Mouse (Mus musculus) hematopoietic stem cell, adult 5-6 weeks (primary cell): ENCODE data around the gene Adgrl3. TPM values are rescaled to one million over a fixed set of nuclear protein-coding genes. Genes with fewer than 3 reads are reported as not detected.

Experiments used
- ATAC-seq, 2 experiments: fragments of 125-278 bp in 1 of 2; replicated peaks in 1 of 2; 2 replicates each; pipeline ENCODE4 v1.8.0; 2016 to 2017; ENCODE audit warnings: inconsistent platforms in 2 of 2, mild to moderate bottlenecking in 2 of 2, moderate number of reproducible peaks in 2 of 2, low read depth in 1 of 2, moderate TSS enrichment in 1 of 2; ENCODE audit not compliant: low FRiP score in 2 of 2, poor library complexity in 2 of 2, severe bottlenecking in 2 of 2, insufficient read depth in 1 of 2, low TSS enrichment in 1 of 2
- total RNA-seq: library from RNA; stranded (forward); fragments of 172-1452, 232-1000 nt; gene quantifications from 2 replicates; pipeline ENCODE4 v1.2.3, GENCODE M21; 2017

The Adgrl3 gene
- total RNA-seq, 1 experiment from 2014 or later, result not detected

GRCm38 (mm10) chr5:81794125-81794524 is 774.2 kb downstream of the Adgrl3 start:
- no peak for ATAC-seq

- ATAC-seq, result no peak
These were observed 774.7 kb downstream of the Adgrl3 start for GRCm38 (mm10) chr5:81794601-81795000.

GRCm38 (mm10) chr5:81796128-81796527 is 776.2 kb downstream of the Adgrl3 start:
- ATAC-seq, result no peak

GRCm38 (mm10) chr5:81810966-81811365 is 791.0 kb downstream of the Adgrl3 start:
- ATAC-seq, result no peak

GRCm38 (mm10) chr5:81832076-81832475 is 812.1 kb downstream of the Adgrl3 start:
- ATAC-seq, result no peak

GRCm38 (mm10) chr5:81832679-81833078 is 812.7 kb downstream of the Adgrl3 start:
- no peak for ATAC-seq

GRCm38 (mm10) chr5:81837860-81838259 is 817.9 kb downstream of the Adgrl3 start:
- ATAC-seq, result no peak

GRCm38 (mm10) chr5:81843798-81844197 is 823.9 kb downstream of the Adgrl3 start:
- ATAC-seq, result no peak

- ATAC-seq, result no peak
These were observed 850.4 kb downstream of the Adgrl3 start for GRCm38 (mm10) chr5:81870336-81870735.
